Mouse (Mus musculus): ENCODE data around the gene Wnt8b. TPM values are rescaled to one million over a fixed set of nuclear protein-coding genes. Genes with fewer than 3 reads are reported as not detected.

Gene Wnt8b
- not detected in 2 replicates for polyA plus RNA-seq (2015; fragmentation: Nextera tagmentation; extraction: Ambion mirVana)

GRCm38 (mm10) chr19:44493128-44493527, at the start of gene Wnt8b:
Wnt8b (plus strand) TSS chr19:44493472.

GRCm38 (mm10) chr19:44545321-44546041, 52.2 kb downstream of the Wnt8b start, which contains the start of gene Sec31b:
Sec31b (minus strand) TSS chr19:44545864.

GRCm38 (mm10) chr19:44552731-44553130, 59.5 kb downstream of the Wnt8b start, which contains the start of gene Gm20538:
Gm20538 (minus strand) TSS chr19:44552831.

GRCm38 (mm10) chr19:44554861-44555590, 61.8 kb downstream of the Wnt8b start, which contains the start of gene Ndufb8:
Ndufb8 (minus strand) TSS chr19:44555440.

GRCm38 (mm10) chr19:44562652-44563206, 69.5 kb downstream of the Wnt8b start, which contains the start of gene Hif1an:
Hif1an (plus strand) TSS chr19:44562850.

Other genes with a start within 250 kb of the Wnt8b start
- 11.1 and 16.3 TPM in 2 replicates for gene Scd2, start 199.8 kb upstream of the Wnt8b start, polyA plus RNA-seq (2015; fragmentation: Nextera tagmentation; extraction: Ambion mirVana)
- 0.07 TPM in 1 of 2 replicates, not detected in the other for gene Scd4, start 160.4 kb upstream of the Wnt8b start, polyA plus RNA-seq (2015; fragmentation: Nextera tagmentation; extraction: Ambion mirVana)
- gene Scd1, start 85.6 kb upstream of the Wnt8b start, polyA plus RNA-seq (2015; fragmentation: Nextera tagmentation; extraction: Ambion mirVana) = 2.6 and 5.0 TPM in 2 replicates
- 2.2 and 2.3 TPM in 2 replicates for gene Sec31b, start 52.4 kb downstream of the Wnt8b start, polyA plus RNA-seq (2015; fragmentation: Nextera tagmentation; extraction: Ambion mirVana)
- not detected in 2 replicates for gene Gm20538, start 59.4 kb downstream of the Wnt8b start, polyA plus RNA-seq (2015; fragmentation: Nextera tagmentation; extraction: Ambion mirVana)
- 432 and 433 TPM in 2 replicates for gene Ndufb8, start 62.0 kb downstream of the Wnt8b start, polyA plus RNA-seq (2015; fragmentation: Nextera tagmentation; extraction: Ambion mirVana)
- gene Hif1an, start 69.4 kb downstream of the Wnt8b start, polyA plus RNA-seq (2015; fragmentation: Nextera tagmentation; extraction: Ambion mirVana) = 12.2 and 13.8 TPM in 2 replicates